Mouse (Mus musculus) intestine, embryonic 14.5 days (tissue): ENCODE data around the gene Morn2. TPM values are rescaled to one million over a fixed set of nuclear protein-coding genes. Genes with fewer than 3 reads are reported as not detected.

Experiments used
- ATAC-seq: fragments of 200-750 bp; cut with Nextera tagmentation; replicated peaks from 2 replicates; pipeline ENCODE4 v1.8.0; 2017; ENCODE audit warnings: low read depth, moderate number of reproducible peaks, moderate TSS enrichment, moderate library complexity; ENCODE audit not compliant: low FRiP score, low TSS enrichment
- DNase-seq: peaks from one replicate; pipeline ENCODE4 v3.0.0-alpha.2; 2018; ENCODE audit warnings: low spot score
- H3K27ac ChIP-seq: fragments of 300-500 bp; sonication (generic); 2 replicates; pipeline ENCODE4 v1.5.1; 2014; ENCODE audit warnings: low read depth, mild to moderate bottlenecking, control low read depth
- H3K27me3 ChIP-seq: fragments of 300-500 bp; sonication (generic); replicated peaks from 2 replicates; pipeline ENCODE4 v1.6.1; 2014; ENCODE audit warnings: low read length, control low read depth; ENCODE audit not compliant: control insufficient read depth, insufficient read depth
- H3K36me3 ChIP-seq: fragments of 300-500 bp; sonication (generic); 2 replicates; pipeline ENCODE4 v1.6.1; 2014; ENCODE audit warnings: low read length, control low read depth; ENCODE audit not compliant: control insufficient read depth, insufficient read depth
- H3K4me1 ChIP-seq: fragments of 300-500 bp; sonication (generic); replicated peaks from 2 replicates; pipeline ENCODE4 v1.6.1; 2014; ENCODE audit warnings: low read length, control low read depth, mixed read lengths; ENCODE audit not compliant: control insufficient read depth, insufficient read depth
- H3K4me2 ChIP-seq: fragments of 300-500 bp; sonication (generic); 2 replicates; pipeline ENCODE4 v1.6.1; 2014; ENCODE audit warnings: low read length
- H3K4me3 ChIP-seq: fragments of 300-500 bp; sonication (generic); 2 replicates; pipeline ENCODE4 v1.5.1; 2014; ENCODE audit warnings: low read depth, low read length, control low read depth, mixed read lengths
- H3K9ac ChIP-seq: fragments of 300-500 bp; sonication (generic); 2 replicates; pipeline ENCODE4 v1.6.1; 2014; ENCODE audit warnings: mild to moderate bottlenecking, low read length
- H3K9me3 ChIP-seq: fragments of 300-500 bp; sonication (generic); 2 replicates; pipeline ENCODE4 v1.6.1; 2016; ENCODE audit warnings: low read length, control low read depth; ENCODE audit not compliant: control insufficient read depth
- WGBS: fragments of 180-500 bp; shearing (Covaris S2); extraction: QIAGEN DNeasy Blood & Tissue Kit; methylation state at CpG from one replicate; pipeline ENCODE4 v1.1.7; 2014; 5-methylcytosine and 5-hydroxymethylcytosine counted together
- polyA plus RNA-seq: library from polyadenylated mRNA; unstranded; fragments of >200 nt; fragmentation: Nextera tagmentation; extraction: Ambion mirVana; gene quantifications from 2 replicates; pipeline ENCODE4 v1.2.1, GENCODE M21; 2014

Gene Morn2
- polyA plus RNA-seq = 25.4 and 26.9 TPM in 2 replicates

DNA sequence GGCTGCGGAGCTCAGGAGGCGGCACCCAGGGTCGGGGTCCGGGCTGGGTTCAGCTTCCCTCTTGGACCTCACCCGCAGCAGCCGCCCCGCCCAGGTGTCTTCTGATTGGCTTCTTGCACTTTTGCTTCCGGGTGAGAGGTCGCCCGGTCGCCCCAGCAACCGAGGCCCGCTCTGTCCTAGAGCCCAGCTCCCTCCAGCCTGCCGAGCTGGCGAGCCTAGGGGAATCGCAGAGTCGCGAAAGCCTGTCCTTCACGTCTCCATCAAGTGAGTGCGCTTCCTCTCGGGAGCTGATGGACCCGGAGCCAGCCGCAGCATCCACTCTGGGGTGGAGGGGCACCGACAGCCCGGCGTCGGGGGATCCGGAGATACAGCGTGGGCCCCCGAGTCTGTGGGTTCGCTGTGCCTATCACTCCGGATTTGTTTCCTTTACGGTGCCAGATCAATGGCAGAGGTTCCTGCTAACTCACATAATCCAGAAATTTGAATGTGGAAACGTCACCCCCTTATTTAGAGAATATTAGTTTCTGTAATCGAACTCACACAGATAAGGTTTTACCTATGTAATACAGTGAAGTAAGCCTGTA, at the start of gene Morn2, which contains the start of gene Dhx57:
Morn2 (plus strand) TSS at position 130 of the 584 bp plus-strand sequence.
Dhx57 (minus strand) TSS at position 403 of the 584 bp plus-strand sequence.
- ATAC-seq (peak; percentile 99), DNase-seq (peak; percentile 99)
- H3K4me3 ChIP-seq = peak within 1 kb of the TSS; percentile 88
- WGBS = under 1% methylated on average over 34 of the region's 35 CpGs
- H3K27me3 ChIP-seq = no peaks in the 10 kb centered on the region
- H3K4me2 ChIP-seq = peak within 1 kb of the TSS; percentile 72
- peaks cover 6% of the 10 kb centered on the region; the same call in 1 of the 2 replicates for H3K4me1 ChIP-seq
- no peaks in the 10 kb centered on the region for H3K9me3 ChIP-seq
- peak within 1 kb of the TSS; percentile 72 for H3K9ac ChIP-seq
- H3K27ac ChIP-seq = peak within 1 kb of the TSS; percentile 83
- no peaks in the 10 kb centered on the region for H3K36me3 ChIP-seq

DNA sequence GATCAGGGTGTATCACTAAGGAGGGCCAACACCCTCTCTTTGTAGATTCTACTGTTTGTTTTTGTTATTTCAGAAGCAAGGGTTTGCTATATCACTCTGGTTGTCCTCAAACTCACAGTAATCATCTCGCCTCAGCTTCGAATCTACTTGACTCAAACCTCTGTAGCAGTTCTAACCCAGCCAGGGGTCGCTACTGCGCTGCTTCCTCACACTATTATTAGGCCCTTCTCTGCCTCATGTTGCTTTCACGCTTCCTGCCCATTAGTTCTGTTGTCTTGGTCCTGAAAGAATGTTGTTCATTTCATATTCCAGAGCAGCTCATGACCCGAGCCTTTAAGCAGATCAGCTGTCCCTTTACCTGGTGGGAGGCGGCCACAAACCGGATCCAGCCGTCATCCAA, 48.4 kb upstream of the Morn2 start:
- WGBS = 81% methylated on average over 9 of the region's 9 CpGs
- no peaks in the 10 kb centered on the region for H3K4me1 ChIP-seq

DNA sequence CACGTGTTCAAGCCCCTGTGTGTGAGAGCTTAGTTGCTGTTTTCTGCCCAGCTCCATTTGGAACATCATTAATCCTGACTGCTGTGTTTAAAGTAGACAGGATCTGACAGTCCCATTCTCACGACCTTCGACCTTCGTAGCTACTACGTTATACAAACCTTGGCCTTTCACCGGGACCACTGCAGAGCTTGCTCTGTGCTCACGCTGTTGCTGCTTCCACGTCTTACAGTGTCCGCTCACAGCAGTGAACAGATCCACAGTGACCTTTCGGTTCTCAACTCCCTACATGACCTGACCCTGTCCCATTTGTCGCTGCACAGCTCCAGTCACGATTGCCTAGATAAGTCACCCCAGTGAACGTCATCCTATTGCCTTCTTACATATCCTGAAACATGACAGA, 46.9 kb upstream of the Morn2 start:
- DNase-seq (no peak), ATAC-seq (no peak)
- WGBS = 38% methylated on average over 13 of the region's 13 CpGs
- Histone ChIP-seq H3K4me2 (no peak overlapping the region), H3K27ac (no peak overlapping the region), H3K27me3 (no peaks in the 10 kb centered on the region), H3K4me3 (no peak overlapping the region), H3K36me3 (peaks cover 97% of the 10 kb centered on the region), H3K9me3 (no peaks in the 10 kb centered on the region), H3K4me1 (no peaks in the 10 kb centered on the region), H3K9ac (no peak overlapping the region)

More for the DNA sequence above, 48.4 kb upstream of the Morn2 start:
- no peak overlapping the region for H3K9ac ChIP-seq
- H3K27me3 ChIP-seq = no peaks in the 10 kb centered on the region
- no peaks in the 10 kb centered on the region for H3K9me3 ChIP-seq
- no peak overlapping the region for H3K4me3 ChIP-seq
- no peak for DNase-seq
- no peak overlapping the region for H3K27ac ChIP-seq
- H3K4me2 ChIP-seq = no peak overlapping the region
- H3K36me3 ChIP-seq = peaks cover 92% of the 10 kb centered on the region
- no peak for ATAC-seq

DNA sequence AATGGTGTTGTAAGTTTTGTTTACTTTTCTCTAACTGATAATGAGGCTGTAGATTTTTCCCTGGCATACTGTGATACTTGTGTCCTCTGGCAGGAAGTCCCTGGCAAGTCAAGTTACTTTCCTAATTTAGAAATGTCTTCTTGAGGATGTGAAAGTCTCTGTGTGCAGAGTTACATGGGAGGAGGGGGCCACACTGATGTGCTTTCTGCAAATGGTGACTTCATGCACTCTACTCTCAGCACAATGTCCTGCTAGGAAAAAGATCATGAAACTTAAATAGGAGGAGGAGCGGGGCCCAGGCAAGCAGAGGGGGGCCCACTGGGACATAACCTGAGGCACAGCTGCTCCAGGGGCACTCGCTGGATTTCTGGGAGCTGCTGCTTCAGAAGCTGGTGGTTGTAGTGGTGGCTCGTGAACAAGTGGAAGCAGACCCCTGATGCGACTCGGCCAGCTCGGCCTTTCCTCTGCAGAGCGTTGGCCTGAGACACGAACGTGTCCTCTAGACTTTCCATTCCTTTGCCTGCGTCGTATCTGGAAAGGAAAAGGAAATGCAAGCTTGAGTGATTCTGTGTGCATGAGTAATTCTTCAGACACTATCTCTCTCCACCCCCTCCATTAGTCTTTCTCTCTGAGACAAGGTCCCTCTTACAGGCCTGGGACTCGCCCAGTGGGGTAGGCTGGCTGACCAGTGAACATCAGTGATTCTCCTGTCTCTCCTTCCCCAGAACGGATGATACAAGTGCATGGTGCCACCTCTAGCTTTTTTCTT, 37.1 kb upstream of the Morn2 start:
- 81% methylated on average over 13 of the region's 13 CpGs for WGBS
- H3K4me2 ChIP-seq = no peak overlapping the region
- peaks cover 10% of the 10 kb centered on the region; the same call in 1 of the 2 replicates for H3K4me1 ChIP-seq
- H3K9ac ChIP-seq = no peak overlapping the region
- H3K27me3 ChIP-seq = no peaks in the 10 kb centered on the region
- no peak overlapping the region for H3K4me3 ChIP-seq
- no peak overlapping the region for H3K27ac ChIP-seq
- DNase-seq (no peak), ATAC-seq (no peak)
- H3K9me3 ChIP-seq = no peaks in the 10 kb centered on the region
- H3K36me3 ChIP-seq = peaks cover 88% of the 10 kb centered on the region

DNA sequence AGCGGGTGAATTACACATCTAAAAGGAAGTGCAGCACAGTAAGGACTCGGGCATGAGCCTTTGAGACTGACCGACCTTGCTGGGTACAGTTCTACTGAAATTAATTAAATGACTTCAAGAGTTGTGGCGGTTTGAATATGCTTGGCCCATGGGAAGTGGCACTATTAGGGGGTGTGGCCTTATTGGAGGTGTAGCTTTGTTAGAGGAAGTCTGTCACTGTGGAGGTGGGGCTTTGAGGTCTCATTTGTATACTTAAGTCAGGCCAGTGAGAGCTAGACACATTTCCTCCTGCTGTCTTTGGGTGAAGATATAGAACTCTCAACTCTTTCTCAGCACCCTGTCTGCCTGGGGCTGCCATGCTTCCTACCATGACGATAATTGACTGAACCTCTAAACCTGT, 35.6 kb upstream of the Morn2 start:
- H3K27ac ChIP-seq = peak overlapping the region; percentile 52; the same call in 1 of the 2 replicates
- H3K9me3 ChIP-seq = no peaks in the 10 kb centered on the region
- H3K4me1 ChIP-seq = peaks cover 10% of the 10 kb centered on the region; the same call in 1 of the 2 replicates
- peaks cover 86% of the 10 kb centered on the region for H3K36me3 ChIP-seq
- H3K4me2 ChIP-seq = no peak overlapping the region
- no peak for ATAC-seq
- H3K9ac ChIP-seq = no peak overlapping the region
- no peak overlapping the region for H3K4me3 ChIP-seq
- WGBS = 94% methylated on average over 5 of the region's 5 CpGs
- H3K27me3 ChIP-seq = no peaks in the 10 kb centered on the region
- no peak for DNase-seq

DNA sequence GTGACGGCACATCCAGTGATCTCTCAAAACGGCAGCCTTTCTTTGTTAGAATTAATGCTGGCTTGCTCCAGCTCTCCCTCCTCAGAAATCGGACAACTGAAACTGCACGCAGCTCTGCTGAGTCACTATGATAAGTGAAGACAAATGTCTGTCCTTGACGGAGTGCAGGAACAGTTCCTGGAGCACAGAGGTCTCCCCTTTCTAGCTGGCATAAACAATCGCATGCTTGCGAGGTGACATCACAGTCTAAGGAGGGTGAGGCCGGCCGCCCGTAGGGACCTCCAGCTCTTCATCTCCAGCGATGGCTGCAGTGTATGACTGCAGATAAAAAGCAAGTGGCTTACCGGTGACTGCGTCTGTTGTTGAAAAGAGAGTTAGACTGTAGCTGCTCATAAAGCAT, 34.8 kb upstream of the Morn2 start:
- no peak overlapping the region for H3K9ac ChIP-seq
- peak; percentile 64 for DNase-seq
- peak overlapping the region; percentile 26 for H3K4me2 ChIP-seq
- H3K27me3 ChIP-seq = no peaks in the 10 kb centered on the region
- WGBS = 9% methylated on average over 13 of the region's 13 CpGs
- ATAC-seq = peak; percentile 87
- no peaks in the 10 kb centered on the region for H3K9me3 ChIP-seq
- H3K36me3 ChIP-seq = peaks cover 86% of the 10 kb centered on the region
- H3K4me1 ChIP-seq = peaks cover 10% of the 10 kb centered on the region; the same call in 1 of the 2 replicates
- H3K4me3 ChIP-seq = no peak overlapping the region
- peak overlapping the region; percentile 52 for H3K27ac ChIP-seq

DNA sequence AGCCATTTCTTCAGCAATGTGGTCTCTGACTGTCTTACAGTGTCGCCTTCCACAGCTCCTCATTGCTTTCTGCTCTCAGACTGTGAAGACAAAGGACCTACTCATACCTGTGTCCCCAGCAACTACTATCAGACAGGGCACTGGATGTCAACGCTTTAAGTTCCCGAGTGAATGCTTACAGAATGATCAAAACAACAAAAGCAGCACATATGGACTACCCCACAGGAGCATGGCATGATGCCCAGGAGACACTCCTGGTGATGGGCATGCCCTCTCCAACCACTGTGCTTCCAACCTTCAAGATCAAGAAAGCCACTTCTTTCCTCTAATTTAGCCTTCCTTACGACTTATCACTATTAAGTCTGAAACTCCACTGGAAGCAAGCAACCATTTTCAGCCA, 22.9 kb upstream of the Morn2 start:
- Histone ChIP-seq H3K27me3 (no peaks in the 10 kb centered on the region), H3K4me2 (no peak overlapping the region), H3K27ac (no peak overlapping the region), H3K9ac (no peak overlapping the region), H3K36me3 (peaks cover 82% of the 10 kb centered on the region), H3K9me3 (no peaks in the 10 kb centered on the region), H3K4me1 (no peaks in the 10 kb centered on the region), H3K4me3 (no peak overlapping the region)
- 91% methylated on average over 4 of the region's 4 CpGs for WGBS
- no peak for DNase-seq
- ATAC-seq = no peak

DNA sequence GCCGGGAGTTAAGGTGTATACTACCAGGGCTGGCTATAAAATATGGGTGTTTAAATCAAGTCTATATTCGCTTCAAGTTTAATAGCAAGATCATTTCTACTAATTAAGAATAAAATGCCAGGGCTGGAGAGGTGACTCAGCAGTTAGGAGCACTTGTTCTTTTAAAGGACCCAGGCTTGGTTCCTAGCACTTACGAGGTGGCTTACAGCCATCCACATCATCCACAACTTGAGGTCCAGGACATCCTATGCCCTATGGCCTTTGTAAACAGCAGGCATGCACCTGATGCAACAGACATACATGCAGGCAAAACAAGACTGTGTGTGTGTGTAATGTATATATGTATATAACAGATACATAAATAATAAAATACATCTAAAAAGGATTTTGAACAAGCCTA, 21.9 kb upstream of the Morn2 start:
- Histone ChIP-seq H3K27me3 (no peaks in the 10 kb centered on the region), H3K9me3 (no peaks in the 10 kb centered on the region), H3K36me3 (peaks cover 86% of the 10 kb centered on the region), H3K4me3 (no peak overlapping the region), H3K4me2 (no peak overlapping the region), H3K27ac (no peak overlapping the region), H3K4me1 (no peaks in the 10 kb centered on the region), H3K9ac (no peak overlapping the region)
- ATAC-seq (no peak), DNase-seq (no peak)
- WGBS = 93% methylated on average over 3 of the region's 3 CpGs
